Mouse (Mus musculus): ENCODE data around the gene Hsd11b2.

Hsd11b2 gene

GRCm38 (mm10) chr8:105518436-105519313, at the start of gene Hsd11b2:
Gene Hsd11b2, plus strand, starts transcription at chr8:105518755.
- no peak for DNase-seq (ENCODE audit: low spot score in 2 of 2)

DNA sequence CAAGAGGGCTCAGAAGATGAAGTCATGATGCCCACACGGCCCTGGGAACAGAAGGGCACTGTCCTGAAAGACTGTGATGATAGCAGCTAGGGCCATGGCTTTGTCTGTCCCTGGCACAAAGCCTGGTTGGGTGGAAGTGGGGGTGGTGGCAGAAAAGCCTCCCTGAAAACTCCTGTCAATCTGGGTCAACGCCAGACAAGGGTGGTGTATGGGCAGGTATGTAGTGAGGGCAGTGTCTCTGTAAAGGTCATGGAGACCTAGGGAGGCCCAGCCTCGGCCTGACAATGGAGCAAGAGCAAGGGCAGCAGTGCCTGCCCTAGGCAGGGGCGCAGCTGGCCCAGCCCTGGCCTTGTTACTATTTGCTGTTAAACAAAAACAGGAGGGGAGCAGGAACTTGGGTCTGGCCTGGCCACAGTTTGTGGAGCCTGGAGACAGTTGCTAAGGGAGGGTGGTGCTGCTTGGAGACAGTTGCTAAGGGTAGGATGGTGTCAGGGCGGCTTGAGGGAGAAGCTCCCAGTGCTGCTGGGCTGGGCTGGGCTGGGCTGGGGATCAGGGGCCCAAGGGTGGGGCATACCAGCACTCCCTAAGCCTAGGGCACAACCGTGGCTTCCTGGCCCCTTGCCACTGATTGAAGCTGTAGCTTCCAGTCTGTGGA, 49.4 kb upstream of the Hsd11b2 start:
- peak; percentile 70 to 72 for DNase-seq (ENCODE audit: low spot score in 2 of 2)

DNA sequence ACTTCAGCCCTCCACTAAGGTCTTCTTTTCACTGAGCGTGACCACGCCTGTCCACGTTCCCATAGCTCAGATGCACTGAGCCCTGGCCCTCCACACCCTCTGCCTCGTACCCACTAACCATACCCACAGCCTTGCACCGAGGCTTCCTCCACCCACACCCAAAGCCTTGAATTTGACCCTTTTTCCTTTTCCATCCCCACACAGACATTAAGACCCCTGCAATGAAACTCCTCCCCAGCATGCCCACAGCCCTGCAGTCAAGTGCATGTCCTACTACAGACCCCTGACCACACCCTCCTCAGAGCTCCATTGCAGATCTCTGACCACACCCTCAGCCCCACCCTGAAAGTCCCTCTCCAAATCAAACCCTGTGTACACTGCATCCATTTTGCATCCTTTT, 48.7 kb upstream of the Hsd11b2 start:
- no peak for DNase-seq (ENCODE audit: low spot score in 2 of 2)

- no peak for DNase-seq (ENCODE audit: low spot score in 2 of 2)
Measured at GRCm38 (mm10) chr8:105470262-105470661, 48.3 kb upstream of the Hsd11b2 start.

DNA sequence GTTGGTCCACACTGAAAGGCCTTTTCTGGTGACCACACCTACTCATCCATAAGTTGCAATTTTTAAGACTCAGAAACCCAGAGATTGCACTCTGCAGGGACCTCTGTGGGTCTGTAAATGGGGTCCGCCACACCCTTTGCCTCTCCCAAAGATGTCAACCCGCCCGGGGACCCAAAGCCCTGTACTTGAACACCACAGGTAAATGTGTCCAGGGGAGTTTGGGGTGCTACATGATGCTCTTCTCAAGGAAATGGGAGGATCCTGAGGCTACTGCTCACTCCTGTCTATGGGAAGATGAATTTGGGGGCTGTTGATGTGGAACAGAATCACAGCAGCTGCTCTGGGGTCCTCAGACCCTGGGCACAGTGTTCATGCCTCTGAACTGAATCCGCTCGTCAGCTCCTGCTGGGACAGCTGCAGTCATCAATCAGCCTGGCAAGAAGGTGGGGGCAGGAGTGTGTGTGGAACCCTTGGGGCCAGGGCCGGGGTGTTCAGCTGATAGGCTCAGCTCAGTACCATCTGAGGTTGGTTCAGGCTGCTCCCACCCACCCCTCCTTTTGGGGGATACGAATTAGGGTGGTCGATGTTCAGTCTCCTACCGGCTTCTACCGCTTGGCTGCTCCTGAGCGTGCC, 47.8 kb upstream of the Hsd11b2 start:
- DNase-seq (ENCODE audit: low spot score in 2 of 2): no peak

DNA sequence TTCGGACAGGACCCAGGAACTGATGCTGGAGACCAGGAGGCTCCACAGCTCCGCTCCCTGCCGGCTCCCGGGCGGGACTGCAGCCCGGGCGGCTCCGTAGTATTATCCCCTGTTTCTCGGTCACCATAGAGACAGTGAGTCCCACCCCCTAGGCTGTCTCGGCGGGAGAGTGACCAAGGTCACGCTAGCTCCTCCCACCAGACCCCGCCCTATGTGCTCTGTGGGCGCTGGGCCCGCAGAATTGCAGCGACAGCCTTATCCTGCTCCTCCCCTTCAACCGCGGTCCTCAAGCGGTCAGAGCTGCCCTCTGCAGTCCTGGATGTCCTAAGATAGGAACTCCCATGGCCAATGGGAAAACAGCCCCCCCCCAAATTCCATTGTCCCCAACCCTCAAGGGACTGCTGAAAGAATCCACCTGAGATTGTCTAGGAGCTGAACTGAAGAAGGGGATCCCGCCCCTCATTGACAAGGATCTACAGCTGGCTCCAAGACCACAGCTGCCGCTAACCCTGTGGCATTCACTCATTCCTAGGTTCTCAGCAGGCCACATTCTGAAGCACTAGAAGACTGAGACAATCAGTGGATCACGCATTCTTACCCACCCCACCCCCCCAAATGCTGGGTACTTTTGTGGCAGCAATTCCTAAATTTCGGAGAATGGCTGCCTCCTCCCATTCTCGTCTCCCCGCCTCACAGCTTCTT, 47.1 kb upstream of the Hsd11b2 start, which contains the start of gene Tppp3:
Gene Tppp3 (minus strand): TSS at position 213 of the 702 bp plus-strand sequence.
- DNase-seq (ENCODE audit: low spot score in 2 of 2): peak; percentile 97 to 98

DNA sequence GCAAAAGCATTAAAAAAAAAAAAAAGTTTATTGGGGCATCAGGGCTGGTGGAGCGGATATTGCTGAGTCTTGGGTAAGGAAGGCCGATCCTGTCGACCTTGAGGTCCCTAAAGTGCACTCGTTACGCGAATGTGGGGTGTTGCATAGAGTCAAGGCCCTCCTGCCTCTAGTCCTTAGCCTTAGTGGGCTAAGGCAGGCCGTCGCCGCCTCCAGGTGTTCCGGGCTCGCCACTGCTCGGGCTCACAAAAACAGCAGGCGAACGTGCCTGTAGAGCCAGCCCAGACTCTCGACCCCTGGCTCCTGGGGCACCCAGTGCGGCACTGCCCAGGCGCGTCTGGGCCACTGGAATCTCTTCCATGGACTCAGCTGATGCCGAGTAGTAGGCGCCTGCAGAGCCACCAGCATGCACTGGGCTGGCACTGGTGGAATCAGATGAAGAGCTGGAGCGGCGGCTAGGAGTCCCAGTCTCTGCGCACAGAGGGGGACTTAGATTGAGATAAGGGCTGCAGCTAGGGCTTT, 46.1 kb upstream of the Hsd11b2 start:
- DNase-seq (ENCODE audit: low spot score in 2 of 2): no peak

- DNase-seq (ENCODE audit: low spot score in 2 of 2): no peak
Measured at GRCm38 (mm10) chr8:105472983-105473382, 45.6 kb upstream of the Hsd11b2 start.

DNA sequence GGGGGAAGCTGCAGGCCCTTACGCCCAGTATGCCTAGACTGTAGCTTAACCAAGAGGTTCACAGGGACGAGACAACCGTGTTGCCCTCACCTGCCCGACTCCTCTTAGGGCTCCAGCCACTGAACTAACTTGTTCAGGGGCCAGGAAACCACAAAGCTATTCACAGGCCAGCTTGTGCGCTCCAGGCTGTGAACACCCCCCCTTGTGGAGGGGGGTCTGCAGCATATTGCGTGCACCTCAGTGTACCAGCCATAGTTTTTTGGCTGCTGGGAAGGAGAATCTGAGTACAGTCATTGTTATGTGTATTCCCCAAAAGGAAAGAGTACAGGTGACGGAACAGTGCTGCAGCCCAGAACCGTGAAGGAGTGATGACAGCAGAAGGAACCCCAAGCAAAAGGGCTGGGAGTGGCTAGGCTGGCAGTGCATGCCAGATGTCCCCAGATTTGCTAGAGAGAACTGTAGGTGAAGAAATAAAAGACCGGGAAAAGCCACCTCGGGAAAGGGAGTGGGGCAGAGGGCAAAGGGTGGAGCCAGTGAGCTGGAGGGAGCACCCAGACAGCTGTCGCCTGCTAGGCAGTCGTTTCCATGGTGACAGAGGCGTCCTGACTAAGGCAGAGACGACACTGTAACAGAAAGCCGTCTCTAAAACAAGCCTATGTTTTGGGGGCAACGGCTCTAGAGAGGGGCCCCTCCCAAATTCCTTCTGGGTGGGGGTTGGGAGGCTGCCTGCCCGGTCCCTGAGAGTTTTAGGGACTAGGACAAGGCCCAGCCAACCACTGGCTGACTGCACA, 44.5 kb upstream of the Hsd11b2 start:
- DNase-seq (ENCODE audit: low spot score in 2 of 2): peak; percentile 73 to 75

- DNase-seq (ENCODE audit: low spot score in 2 of 2): no peak
Measured at GRCm38 (mm10) chr8:105474680-105475079, 43.9 kb upstream of the Hsd11b2 start.

- DNase-seq (ENCODE audit: low spot score in 2 of 2): peak; percentile 81
Measured at GRCm38 (mm10) chr8:105475254-105475653, 43.3 kb upstream of the Hsd11b2 start.

GRCm38 (mm10) chr8:105475742-105476141, 42.8 kb upstream of the Hsd11b2 start:
- no peak for DNase-seq (ENCODE audit: low spot score in 2 of 2)

- DNase-seq (ENCODE audit: low spot score in 2 of 2): no peak
Measured at GRCm38 (mm10) chr8:105476161-105476560, 42.4 kb upstream of the Hsd11b2 start.

GRCm38 (mm10) chr8:105476628-105477413, 41.7 kb upstream of the Hsd11b2 start:
- DNase-seq (ENCODE audit: low spot score in 2 of 2): peak in 1 of 2 experiments; percentile 66

GRCm38 (mm10) chr8:105477792-105478191, 40.8 kb upstream of the Hsd11b2 start:
- no peak for DNase-seq (ENCODE audit: low spot score in 2 of 2)

GRCm38 (mm10) chr8:105481013-105481412, 37.5 kb upstream of the Hsd11b2 start:
- DNase-seq (ENCODE audit: low spot score in 2 of 2): no peak

- no peak for DNase-seq (ENCODE audit: low spot score in 2 of 2)
Measured at GRCm38 (mm10) chr8:105481453-105481852, 37.1 kb upstream of the Hsd11b2 start.

GRCm38 (mm10) chr8:105482123-105482522, 36.4 kb upstream of the Hsd11b2 start:
- no peak for DNase-seq (ENCODE audit: low spot score in 2 of 2)

- DNase-seq (ENCODE audit: low spot score in 2 of 2): peak in 1 of 2 experiments; percentile 65
Measured at GRCm38 (mm10) chr8:105483212-105484029, 35.1 kb upstream of the Hsd11b2 start.

Measured in heart, adult 9 months (tissue).